Mouse (Mus musculus): ENCODE data around the gene Bcl7a.
A peak's percentile ranks its signal among the peaks of the same experiment; 100 is the strongest.

Gene Bcl7a

DNA sequence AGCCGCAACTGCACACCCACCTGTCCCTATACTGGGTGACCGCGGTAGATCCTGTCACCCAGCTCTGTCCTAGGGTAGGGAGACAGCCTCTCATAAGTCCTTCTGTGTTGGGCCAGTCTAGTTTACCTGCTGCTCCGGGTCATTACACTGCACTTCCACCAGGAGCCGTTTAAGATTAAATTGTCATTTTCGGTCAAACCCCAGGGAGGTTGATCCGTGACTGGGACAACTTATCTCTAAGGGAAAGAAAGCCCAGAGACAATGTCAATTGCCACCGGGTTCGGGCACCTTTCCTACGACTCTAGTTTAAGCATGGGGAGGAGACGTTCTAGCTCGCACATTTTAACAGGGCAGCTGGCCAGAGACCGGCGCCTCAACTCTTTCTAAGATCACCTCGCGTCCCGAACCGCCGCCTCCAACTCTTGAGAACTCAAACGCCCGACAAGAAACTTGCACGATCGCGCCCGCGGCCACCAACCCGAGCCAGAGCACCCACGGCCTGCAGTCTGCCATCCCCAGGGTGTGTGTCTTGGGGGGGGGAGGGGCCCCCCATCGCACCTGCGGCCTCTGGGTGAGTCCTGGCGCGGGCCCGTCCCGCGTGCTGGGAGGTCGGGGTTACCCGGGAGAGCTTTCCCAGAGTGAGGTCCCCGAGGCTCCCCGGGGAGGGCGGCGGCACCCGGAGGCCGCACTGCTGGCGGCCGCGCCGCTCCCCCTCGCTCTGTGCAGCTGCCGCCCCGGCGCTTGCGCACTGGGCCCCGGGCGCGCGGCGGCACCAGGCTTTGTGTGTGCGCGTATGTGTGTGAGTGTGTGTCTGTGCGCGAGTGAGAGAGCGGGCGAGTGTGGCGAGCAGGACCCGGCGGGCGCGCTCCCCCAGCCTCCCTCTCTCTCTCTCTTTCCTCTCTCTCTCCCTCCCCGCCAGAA lies at the start of gene Bcl7a:
Bcl7a (plus strand) TSS at position 128 of the 921 bp plus-strand sequence.
- DNase-seq (ENCODE audit: low read depth, low spot score): peak; percentile 88

DNA sequence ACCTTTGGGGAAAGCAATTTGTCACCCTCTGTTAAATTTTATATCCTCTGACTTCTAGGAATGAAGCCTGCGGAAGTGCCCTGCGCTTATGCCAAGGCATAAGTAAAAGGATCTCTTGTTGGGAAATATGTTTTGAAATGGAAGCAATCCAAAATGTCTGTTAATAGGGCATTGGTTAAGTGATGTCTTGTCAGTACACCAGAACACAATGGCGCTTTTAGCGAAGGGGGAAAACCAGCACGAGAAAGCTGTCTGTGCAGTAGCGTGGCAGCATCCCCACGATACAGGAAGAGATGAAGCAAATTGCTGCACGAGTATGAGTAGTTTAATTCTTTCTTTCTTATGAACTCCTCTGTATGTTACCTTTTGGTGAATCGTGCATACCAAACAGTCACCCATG lies 49.0 kb upstream of the Bcl7a start:
- no peak for DNase-seq (ENCODE audit: low read depth, low spot score)

GRCm38 (mm10) chr5:123296224-123296806 lies 47.3 kb upstream of the Bcl7a start:
- DNase-seq (ENCODE audit: low read depth, low spot score): peak; percentile 76

GRCm38 (mm10) chr5:123296972-123297754 lies 46.5 kb upstream of the Bcl7a start:
- no peak for DNase-seq (ENCODE audit: low read depth, low spot score)

- DNase-seq (ENCODE audit: low read depth, low spot score): no peak
Measured at GRCm38 (mm10) chr5:123297830-123298229, 45.8 kb upstream of the Bcl7a start.

DNA sequence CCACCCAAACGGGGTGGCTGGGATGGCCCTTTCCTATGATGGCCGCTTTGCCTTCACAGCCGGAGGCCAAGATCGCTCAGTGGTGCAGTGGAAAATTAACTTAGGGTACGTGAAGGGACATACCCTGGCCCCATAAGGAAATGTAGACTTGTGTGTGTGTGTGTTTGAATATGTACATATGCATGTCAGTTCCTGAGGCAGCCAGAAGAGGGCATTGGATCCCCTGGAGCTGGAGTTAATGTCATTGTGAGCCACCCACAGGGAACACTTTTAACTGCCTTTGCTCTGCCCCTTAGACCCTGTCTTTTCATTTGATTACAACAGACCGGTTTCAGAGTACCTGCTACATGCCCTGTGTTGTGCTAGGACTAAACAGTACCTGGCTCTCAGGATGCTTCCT lies 45.1 kb upstream of the Bcl7a start:
- DNase-seq (ENCODE audit: low read depth, low spot score): peak; percentile 65

DNA sequence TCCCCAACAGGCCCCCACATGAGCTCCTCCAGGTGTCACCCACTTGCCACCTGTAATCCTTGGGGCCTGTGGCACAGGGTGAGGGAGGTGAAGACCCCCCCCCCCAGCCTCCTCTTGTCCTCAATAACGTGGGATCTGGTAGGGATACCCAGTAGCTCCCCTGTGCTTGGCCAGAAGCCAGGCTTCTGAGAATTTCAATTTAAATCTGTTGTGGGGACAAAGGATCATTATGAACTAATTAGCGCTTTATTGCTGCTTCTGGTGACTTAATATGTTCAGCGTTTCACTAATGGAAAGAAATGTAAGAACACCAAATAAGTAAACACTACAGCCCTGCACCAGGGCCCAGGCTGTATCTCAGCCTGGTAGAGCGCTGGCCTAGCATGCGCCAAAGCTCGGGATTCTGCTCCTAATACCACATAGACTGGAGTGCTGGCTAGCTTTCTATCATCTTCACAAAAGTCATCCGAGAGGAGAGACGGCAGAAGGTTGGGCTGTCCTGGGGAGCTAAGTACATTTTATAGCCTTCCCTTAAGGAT lies 43.1 kb upstream of the Bcl7a start:
- no peak for DNase-seq (ENCODE audit: low read depth, low spot score)

DNA sequence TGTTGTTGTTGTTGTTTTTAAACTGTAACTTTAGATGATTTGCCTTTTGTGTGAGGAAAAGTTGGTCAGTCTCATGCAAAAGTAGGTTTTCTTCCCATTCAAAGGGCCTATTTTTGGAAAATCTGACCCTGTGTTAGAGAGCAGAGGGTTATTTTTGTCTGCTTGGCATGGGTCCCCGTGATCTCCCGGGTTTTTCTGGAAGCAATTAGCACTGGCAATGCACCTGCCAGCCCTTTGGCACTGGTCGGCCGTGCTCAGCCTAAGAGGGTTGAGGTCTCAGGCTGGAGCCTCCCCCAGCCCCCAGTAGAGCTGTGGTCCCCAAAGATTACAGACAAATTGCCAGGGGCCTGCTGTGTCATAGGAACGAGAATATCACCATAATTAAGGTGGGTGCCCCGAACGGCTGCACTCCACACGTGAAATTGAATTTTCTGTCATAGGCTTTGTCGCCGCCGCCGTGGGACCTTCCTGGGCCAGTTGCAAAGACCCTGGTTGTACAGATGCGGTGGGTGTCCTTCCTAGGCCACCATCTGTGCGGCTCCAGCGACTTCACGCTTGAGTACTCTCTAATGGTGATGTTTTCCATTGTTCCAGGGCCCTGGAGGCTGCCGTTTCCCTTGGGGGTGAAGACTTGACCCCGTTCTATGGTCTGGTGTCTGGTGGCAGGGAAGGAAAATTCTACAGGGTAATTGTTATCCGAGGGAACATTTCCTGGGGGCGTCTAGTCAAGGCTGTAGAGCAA lies 41.7 kb upstream of the Bcl7a start:
- no peak for DNase-seq (ENCODE audit: low read depth, low spot score)

- no peak for DNase-seq (ENCODE audit: low read depth, low spot score)
Measured at GRCm38 (mm10) chr5:123307630-123308282, 35.9 kb upstream of the Bcl7a start.

DNA sequence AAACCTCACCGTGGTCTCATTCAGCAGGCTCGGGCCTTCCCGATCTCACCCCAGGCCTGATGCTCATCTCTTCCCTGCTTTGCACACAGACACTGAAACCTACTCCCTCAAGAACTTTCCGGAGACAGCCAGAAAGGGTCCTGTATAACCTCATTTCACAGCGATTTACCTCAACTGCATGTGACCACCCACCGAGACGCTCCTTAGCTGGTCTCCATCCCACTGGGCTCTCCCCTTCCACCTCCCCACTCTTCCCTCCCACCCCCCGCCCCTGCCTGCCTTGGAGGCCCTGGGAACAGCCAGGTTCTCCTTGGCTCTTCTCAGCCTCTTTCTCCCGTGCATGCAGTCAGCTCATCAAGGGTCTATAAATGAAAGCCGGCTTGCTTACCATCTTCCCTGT lies 33.8 kb upstream of the Bcl7a start:
- DNase-seq (ENCODE audit: low read depth, low spot score): no peak

DNA sequence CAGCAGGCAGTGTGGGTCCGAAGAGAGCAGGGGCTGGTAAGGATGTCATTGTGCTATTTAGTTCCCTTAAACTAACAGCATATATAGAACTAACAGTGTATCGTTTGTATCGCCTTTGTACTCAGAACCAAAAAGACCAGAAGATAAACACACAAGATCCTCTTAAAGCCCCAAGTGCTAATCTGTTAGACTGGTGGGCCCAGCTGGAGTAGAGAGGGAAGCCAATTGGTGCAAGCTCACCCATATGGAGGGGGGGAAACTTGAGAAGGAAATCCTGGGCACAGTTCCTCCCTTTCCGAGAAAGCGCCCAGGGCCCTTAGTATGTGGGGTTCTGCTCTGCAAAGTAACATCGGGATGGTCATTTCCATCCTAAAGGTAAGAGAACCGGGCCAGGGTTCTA lies 33.4 kb upstream of the Bcl7a start:
- DNase-seq (ENCODE audit: low read depth, low spot score): no peak

- DNase-seq (ENCODE audit: low read depth, low spot score): no peak
Measured at GRCm38 (mm10) chr5:123313058-123313630, 30.5 kb upstream of the Bcl7a start.

DNA sequence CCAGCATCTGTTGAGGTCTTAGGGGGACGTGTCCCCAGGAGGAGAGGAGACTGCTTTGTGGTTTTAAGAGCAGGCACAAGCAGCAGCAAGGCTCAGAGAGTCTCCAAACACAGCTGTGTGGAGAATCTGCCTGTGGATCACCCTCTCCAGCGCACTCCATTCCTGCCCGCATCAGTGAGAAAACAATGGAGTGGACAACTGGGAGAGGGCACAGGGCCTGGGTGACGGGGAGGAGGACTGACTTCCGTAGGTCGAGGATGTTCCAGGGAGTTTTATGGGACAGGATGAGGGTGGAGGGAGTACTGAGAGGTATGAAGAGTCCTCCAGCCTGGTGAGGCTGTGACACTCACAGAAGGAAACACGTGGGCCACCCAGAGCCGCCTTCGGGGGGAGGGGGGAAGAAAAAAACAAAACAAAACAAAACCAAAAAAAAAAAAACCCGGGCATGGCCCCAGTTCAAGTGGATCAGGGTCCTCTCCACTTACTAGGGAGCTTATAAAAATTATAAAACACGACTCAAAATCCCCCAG lies 29.7 kb upstream of the Bcl7a start:
- DNase-seq (ENCODE audit: low read depth, low spot score): no peak

DNA sequence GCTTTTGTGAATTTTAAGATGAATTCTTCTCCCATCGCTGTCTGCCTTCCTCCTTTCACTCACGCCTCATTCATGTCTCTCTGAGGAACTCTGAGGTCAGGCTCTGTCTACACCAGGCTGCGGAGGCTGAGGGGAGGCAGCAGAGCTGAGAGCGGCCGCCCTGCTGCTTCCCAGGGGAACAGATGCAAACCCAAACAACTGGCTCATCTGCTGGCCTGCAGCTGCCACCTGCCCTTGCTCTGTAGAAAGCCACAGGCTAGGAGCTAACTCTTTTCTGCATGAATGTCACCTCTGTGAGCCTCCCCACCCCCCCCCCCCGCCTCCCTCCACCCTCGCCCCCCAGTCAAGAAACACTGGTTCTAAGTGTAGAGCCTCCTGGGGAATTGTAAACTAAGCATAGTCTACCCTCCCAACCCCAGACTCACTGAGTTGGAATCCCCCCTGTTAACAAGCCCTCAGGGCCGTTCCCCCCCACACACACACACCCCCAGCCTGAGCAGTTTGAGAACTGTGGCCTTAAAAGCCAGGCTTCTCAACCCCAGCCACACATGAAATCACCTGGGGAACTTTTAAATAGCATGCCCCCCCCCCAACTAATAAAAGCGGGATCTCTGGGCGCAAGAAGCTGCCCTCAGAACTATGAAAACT lies 28.3 kb upstream of the Bcl7a start:
- DNase-seq (ENCODE audit: low read depth, low spot score): no peak

- peak; percentile 49 for DNase-seq (ENCODE audit: low read depth, low spot score)
Measured at GRCm38 (mm10) chr5:123317992-123318391, 25.6 kb upstream of the Bcl7a start.

- peak; percentile 39 for DNase-seq (ENCODE audit: low read depth, low spot score)
Measured at GRCm38 (mm10) chr5:123320136-123320535, 23.5 kb upstream of the Bcl7a start.

- peak; percentile 46 for DNase-seq (ENCODE audit: low read depth, low spot score)
Measured at GRCm38 (mm10) chr5:123324242-123324641, 19.4 kb upstream of the Bcl7a start.

- DNase-seq (ENCODE audit: low read depth, low spot score): no peak
Measured at GRCm38 (mm10) chr5:123326006-123326750, 17.5 kb upstream of the Bcl7a start.

GRCm38 (mm10) chr5:123326751-123327148 lies 16.9 kb upstream of the Bcl7a start:
- no peak for DNase-seq (ENCODE audit: low read depth, low spot score)
